Mouse (Mus musculus) hindbrain, embryonic 13.5 days (tissue): ENCODE results near the gene Pgk1. TPM values are rescaled to one million over a fixed set of nuclear protein-coding genes. Genes with fewer than 3 reads are reported as not detected.

Experiments used
- polyA plus RNA-seq: library from polyadenylated mRNA; unstranded; fragments of >200 nt; fragmentation: Nextera tagmentation; extraction: Ambion mirVana; gene quantifications from 2 replicates; pipeline ENCODE4 v1.2.1, GENCODE M21; 2015

Gene Pgk1
- polyA plus RNA-seq, 1 experiment from 2014 or later, result 266 TPM

Other genes with a start within 250 kb of the Pgk1 start
- 25.5 and 28.0 TPM in 2 replicates for gene Magt1, start 175.2 kb upstream of the Pgk1 start, polyA plus RNA-seq
- 376 and 403 TPM in 2 replicates for gene Cox7b, start 171.4 kb upstream of the Pgk1 start, polyA plus RNA-seq
- gene Atp7a, start 159.8 kb upstream of the Pgk1 start, polyA plus RNA-seq, result 17.6 and 17.9 TPM in 2 replicates
- 0.21 and 0.34 TPM in 2 replicates for gene Tlr13, start 43.9 kb upstream of the Pgk1 start, polyA plus RNA-seq
- gene Taf9b, start 34.1 kb downstream of the Pgk1 start, polyA plus RNA-seq, result 15.6 TPM in 2 replicates
- not detected in 2 replicates for gene Fnd3c2, start 68.3 kb downstream of the Pgk1 start, polyA plus RNA-seq